Mouse (Mus musculus) small intestine, adult 10 weeks (tissue): ENCODE results near the gene Zfp697. TPM values are rescaled to one million over a fixed set of nuclear protein-coding genes. Genes with fewer than 3 reads are reported as not detected.

ENCODE experiments used
- polyA plus RNA-seq: library from polyadenylated mRNA; stranded (reverse); fragments of 350-450 nt; fragmentation: Illumina TruSeq; extraction: RNeasy Lipid Tissue Mini Kit (QIAGEN cat#74804); gene quantifications from one replicate; pipeline ENCODE4 v1.2.3, GENCODE M21; 2014; ENCODE audit warnings: low replicate concordance

Gene Zfp697
- polyA plus RNA-seq, result 1.3 TPM

DNA sequence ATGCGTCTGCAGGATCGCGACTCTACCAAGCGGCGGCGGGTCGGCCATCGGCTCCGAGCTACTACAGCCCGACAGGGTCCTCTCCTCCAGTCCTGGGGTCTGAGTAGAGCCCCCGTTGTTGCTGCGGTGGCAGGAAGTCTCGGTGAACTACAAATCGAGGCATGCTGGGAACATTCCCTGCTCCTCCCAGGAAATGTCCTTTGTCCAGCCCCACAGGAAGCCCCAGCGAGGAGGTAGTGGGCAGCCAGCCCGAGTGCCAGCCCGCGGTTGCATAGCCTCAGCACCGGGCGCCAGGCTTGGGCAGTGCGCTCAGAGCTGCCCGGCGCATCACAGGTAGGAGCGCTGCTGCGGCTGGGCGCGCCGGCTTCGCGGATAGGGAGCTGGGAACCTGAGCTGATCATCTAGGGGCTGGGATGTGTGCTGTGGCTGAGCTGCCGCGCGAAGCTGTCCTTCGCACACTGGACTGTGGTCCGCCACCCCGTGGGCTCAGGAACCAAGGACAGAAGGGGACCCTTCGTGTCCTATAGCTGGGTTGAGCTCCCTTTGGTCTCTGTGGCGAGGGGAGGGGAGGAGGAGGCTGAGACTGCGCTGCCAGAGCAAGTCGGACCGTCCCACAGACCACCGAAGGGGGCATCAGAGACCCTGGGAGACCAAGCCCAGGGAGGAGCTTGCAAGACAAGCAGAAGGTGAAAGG is at the start of gene Zfp697:
Zfp697 (plus strand) TSS at position 216 of the 694 bp plus-strand sequence.

DNA sequence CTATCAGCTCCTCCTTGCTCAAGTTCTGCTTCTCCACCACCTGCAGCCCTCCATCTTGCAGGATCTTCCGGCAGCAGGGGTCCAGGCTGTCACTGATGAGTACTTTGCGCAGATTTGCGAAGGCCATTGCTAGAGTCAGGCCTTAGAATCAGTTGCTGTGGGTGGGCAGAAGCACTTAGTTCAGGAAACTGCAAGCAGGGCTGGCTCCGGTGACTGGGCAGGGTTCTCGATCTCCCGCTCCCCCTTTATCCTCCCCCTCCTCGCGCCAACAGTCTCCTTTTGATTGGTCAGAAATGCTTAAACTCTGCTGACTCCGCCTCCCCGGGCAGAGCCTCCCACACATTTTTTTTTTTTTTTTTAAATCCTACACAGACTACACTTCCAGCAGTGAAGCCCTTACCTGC is 42.6 kb upstream of the Zfp697 start, which contains the start of gene Phgdh:
Phgdh (minus strand) TSS at position 285 of the 404 bp plus-strand sequence.

DNA sequence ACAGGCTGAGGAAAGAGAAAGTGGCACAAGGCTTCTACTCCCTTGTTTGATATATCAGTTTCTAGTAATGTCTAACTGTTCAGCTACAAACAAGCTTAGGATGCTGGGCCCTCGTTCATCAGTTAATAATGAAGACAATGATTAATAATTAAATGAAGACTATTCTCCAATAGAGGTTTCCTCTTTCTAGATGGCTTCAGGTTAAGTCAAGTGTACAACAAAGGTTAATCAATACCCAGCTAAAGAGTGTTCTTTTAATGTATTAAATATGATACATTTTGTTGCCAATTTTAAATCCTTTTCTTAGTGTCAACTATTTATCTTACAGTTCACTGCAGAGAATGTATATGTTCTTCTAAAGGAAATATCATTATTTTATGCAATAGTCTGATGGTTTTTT is 74.8 kb downstream of the Zfp697 start, which contains the start of gene Gm4450:
Gm4450 (minus strand) TSS at position 101 of the 400 bp plus-strand sequence.

DNA sequence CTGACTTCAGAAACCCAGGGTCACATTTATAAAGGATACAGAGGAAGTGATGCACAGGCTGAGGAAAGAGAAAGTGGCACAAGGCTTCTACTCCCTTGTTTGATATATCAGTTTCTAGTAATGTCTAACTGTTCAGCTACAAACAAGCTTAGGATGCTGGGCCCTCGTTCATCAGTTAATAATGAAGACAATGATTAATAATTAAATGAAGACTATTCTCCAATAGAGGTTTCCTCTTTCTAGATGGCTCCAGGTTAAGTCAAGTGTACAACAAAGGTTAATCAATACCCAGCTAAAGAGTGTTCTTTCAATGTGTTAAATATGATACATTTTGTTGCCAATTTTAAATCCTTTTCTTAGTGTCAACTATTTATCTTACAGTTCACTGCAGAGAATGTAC is 128.2 kb downstream of the Zfp697 start, which contains the start of gene Hsd3b4:
Hsd3b4 (minus strand) TSS at position 101 of the 400 bp plus-strand sequence.

DNA sequence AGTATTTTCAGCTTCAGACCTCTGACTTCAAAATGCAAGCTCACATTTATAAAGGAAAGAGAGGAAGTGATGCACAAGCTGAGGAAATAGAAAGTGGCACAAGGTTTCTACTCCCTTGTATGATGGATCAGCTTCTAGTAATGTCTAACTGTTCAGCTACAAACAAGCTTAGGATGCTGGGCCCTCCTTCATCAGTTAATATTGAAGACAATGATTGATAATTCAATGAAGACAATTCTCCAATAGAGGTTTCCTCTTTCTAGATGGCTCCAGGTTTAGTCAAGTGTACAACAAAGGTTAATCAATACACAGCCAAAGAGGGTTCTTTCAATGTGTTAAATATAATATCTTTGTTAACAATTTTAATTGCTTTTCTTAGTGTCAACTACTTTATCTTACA is 206.4 kb downstream of the Zfp697 start, which contains the start of gene Gm10681:
Gm10681 (minus strand) TSS at position 101 of the 400 bp plus-strand sequence.

DNA sequence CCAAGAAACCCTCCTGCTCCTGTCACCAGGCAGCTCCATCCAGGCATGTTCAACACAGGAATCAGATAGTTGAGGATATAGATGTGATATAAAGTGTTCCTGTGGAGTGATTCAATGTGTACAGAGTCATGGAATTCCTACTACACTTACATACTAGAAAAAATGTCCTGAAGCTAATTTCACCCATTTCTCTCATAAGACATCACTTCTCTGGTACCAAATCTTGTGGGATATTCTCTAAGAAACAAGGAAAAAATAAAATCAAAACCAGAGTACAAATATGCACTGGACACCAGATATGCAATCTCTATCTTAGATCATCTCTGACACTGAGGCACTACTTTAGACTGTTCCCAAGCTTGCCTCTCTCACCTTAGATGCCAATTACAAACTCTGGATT is 247.9 kb downstream of the Zfp697 start, which contains the start of gene Hsd3b5:
Hsd3b5 (minus strand) TSS at position 101 of the 400 bp plus-strand sequence.

DNA sequence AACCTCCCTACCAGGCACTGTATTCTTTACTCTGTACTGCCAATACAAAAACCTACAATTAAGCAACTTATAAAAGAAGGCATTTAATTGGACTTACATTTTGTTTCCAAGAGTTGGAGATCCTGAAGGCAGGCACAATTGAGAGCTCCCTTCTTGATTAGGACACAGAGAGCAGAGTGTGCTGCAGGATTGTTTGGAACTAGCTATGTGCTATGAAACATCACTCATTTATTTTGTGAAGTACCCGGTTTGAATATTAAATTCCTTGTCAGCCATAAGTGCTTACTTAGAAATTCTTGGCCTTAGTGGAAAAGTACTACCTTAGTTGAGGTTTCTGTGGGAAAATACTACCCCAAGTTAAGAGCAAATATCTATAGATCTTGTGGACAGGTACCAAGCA is 342.1 kb downstream of the Zfp697 start, which contains the start of gene Hsd3b2:
Hsd3b2 (minus strand) TSS at position 168 of the 400 bp plus-strand sequence.

Other genes starting within 250 kb of the Zfp697 start
- not detected for gene Adam30, start 221.8 kb upstream of the Zfp697 start, polyA plus RNA-seq
- gene Reg4, start 160.3 kb upstream of the Zfp697 start, polyA plus RNA-seq, result 166 TPM
- gene Hmgcs2, start 102.0 kb upstream of the Zfp697 start, polyA plus RNA-seq, result 10.5 TPM
- not detected for gene Phgdh, start 42.5 kb upstream of the Zfp697 start, polyA plus RNA-seq
- not detected for gene Gm4450, start 74.7 kb downstream of the Zfp697 start, polyA plus RNA-seq
- gene Hsd3b4, start 128.1 kb downstream of the Zfp697 start, polyA plus RNA-seq, result not detected
- gene Gm10681, start 206.3 kb downstream of the Zfp697 start, polyA plus RNA-seq, result not detected
- gene Hsd3b5, start 247.8 kb downstream of the Zfp697 start, polyA plus RNA-seq, result not detected